Mouse (Mus musculus) lung, postnatal 14 days (tissue): ENCODE measurements around the gene Slc25a22.
A peak's percentile ranks its signal among the peaks of the same experiment; 100 is the strongest.
"Not testable (repeated sequence)": the region's sequence is repeated elsewhere in the genome, so short reads cannot be mapped to it uniquely, and the experiment has no call there.

Experiments used
- DNase-seq: peaks from one replicate; pipeline ENCODE4 v3.0.0; 2021

The Slc25a22 gene

DNA sequence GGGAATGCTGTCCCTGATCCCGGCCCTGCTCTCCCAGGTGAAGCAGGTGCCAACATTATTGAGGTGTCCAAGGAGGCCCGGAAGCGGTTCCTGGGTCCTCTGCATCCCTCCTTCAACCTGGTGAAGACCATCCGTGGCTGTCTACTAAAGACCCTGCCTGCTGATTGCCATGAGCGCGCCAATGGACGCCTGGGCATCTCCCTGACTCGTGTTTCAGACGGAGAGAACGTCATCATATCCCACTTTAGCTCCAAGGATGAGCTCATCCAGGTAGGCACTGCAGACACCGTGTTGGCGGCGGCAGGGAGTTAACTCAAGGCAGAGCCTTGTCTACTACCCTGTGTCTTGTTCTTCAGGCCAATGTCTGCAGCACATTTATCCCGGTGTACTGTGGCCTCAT, 19.5 kb upstream of the Slc25a22 start:
- DNase-seq, result no peak

GRCm38 (mm10) chr7:141456739-141457138, 19.0 kb upstream of the Slc25a22 start:
- no peak for DNase-seq

GRCm38 (mm10) chr7:141455610-141456314, 18.1 kb upstream of the Slc25a22 start:
- peak; percentile 83 for DNase-seq

DNA sequence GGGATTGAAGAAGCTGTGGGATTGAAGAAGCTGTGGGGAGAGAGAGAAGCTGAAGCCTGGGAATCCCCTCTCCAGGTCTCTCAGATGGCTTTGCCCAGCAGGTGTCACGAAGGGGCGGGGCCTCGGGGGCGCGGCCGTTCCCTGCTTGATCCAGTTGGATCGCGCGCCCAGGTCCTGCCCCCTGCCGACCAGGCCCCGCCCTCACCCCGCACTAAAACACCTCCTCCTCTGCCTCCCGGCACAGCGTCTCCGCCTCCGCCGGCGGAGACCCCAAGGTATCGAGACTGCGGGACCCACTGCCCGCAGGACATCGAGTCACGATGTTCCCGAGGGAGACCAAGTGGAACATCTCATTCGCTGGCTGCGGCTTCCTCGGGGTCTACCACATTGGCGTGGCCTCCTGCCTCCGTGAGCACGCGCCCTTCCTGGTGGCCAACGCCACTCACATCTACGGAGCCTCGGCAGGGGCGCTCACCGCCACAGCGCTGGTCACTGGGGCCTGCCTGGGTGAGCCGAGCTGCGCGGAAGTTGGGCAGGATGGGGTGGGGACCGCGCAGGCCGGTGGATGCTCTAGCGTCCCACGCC, 17.4 kb upstream of the Slc25a22 start, which contains the start of gene Pnpla2:
Gene Pnpla2 (plus strand): TSS at position 232 of the 585 bp plus-strand sequence.
- peak; percentile 98 for DNase-seq

- no peak for DNase-seq
Observed at GRCm38 (mm10) chr7:141453636-141454035, 15.9 kb upstream of the Slc25a22 start.

DNA sequence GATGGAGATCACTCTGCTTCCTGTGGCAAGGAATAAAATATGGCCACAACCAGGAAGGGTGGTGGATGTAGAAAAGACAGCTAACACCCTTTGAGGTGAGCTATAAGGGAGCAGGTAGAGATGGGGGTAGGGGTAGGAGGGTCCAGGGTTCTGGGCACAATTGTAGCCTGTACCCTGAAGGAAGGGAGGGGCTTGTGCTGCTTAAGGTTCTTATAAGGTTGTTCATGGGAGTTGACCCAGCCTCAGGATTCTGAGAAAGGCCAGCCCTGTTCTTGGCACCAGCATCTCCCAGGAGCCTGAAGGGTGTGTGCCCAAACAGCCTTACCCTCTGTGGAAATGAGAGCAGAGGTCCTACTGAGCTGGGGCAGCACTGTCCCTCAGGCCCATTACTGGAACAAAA, 14.2 kb upstream of the Slc25a22 start:
- no peak for DNase-seq

GRCm38 (mm10) chr7:141447110-141447991, 9.7 kb upstream of the Slc25a22 start, which contains the start of gene Rplp2:
Gene Rplp2 (plus strand): TSS chr7:141447370.
- DNase-seq, result peak; percentile 92

GRCm38 (mm10) chr7:141446374-141446773, 8.7 kb upstream of the Slc25a22 start:
- not testable (repeated sequence) for DNase-seq

DNA sequence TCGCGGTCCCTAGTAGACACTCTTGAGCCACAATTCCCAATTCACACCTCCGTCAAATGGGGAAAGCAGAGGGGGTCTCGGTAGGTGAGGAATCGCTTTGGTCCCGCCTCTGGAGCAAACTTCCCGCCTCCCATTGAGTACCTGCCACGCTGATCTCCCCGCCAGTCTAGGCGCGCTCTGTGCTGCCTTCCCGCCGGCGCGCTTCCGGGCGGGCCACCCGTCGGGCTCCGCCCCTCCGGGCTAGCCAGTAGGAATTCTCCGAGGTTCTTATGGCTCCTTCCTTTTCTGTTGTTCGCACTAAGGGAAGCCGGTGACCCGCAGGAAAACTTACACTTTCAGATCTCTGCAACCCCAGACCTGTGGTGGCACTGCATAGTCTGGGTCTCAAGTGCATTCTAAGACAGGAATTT, 6.1 kb upstream of the Slc25a22 start, which contains the start of gene Pidd1:
Gene Pidd1 (minus strand): TSS at position 198 of the 410 bp plus-strand sequence.
- peak; percentile 69 for DNase-seq

DNA sequence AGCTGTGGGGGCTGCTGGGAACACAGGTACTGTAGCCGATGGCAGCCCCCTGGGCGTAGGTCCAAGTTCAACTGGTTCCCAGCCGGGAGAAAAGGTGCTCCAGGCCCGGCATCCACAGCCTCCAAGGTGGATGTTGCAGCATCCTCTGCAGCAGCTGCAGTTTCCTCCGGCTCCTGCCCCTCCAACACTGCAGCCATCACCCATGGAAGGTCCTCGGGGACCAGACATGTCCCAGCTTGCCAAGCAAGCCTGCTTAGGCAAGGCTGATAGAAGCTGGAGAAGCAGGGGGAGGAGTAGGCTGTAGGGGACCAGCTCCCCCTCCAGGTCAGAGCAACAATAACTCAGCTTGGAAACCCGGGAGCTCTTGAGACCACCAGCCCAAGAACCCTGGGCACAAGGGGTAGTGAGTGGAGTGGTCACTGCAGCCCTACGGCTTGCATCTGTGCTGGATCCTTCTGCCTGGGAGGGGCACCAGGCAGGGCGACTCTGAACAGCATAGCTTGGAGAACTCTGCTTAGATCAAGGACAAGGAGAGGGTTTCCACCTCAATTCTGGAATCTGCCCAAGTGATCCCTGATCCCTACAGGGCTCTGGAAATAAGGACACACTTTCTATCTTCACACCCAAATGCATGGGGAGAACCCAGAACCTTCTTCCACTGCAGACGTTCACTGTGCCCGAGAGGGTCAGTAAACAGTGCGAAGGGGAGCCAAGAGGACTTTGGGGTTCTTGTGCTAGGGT, 5.6 kb upstream of the Slc25a22 start:
- DNase-seq, result no peak

DNA sequence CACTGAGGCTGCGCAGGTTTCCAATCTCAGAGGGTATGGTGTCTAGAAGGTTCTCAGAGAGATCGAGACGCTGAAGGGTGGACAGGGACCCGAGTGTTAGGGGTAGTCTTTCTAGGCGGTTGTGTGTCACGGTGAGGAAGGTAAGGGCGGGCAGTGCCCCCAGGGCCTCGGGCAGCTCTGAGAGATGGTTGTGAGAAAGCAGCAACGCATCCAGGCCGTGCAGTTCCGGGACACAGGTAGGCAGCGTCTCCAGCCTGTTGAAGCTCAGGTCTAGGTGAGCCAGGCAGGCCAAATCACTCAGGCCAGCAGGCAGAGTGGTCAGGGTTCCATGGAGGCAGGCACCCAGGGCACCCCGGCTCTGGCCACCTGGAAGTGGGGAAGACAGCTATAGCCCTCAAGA, 4.5 kb upstream of the Slc25a22 start:
- DNase-seq, result no peak

DNA sequence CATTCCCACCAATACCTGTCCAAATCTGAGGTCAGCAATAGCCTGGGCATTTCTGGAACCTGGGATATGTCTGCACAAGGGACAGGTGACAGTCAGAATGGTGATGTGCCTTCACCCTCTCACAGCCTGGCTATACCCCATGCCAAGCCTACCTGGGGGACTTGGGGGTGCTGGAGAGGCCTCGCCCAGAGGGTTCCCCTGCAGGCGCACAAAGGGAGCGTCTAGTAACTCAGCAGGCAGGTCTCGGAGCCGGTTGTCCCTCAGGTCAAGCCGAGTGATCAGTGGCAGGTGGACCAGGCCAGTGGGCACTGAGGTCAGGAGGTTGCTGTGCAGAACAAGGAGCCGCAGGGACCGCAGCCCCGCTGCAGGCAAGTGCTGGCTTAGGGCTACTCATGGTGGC, 3.8 kb upstream of the Slc25a22 start:
- no peak for DNase-seq

- DNase-seq, result peak; percentile 78
Observed at GRCm38 (mm10) chr7:141440613-141441012, 2.9 kb upstream of the Slc25a22 start.

GRCm38 (mm10) chr7:141439811-141440210, 2.1 kb upstream of the Slc25a22 start:
- DNase-seq, result no peak

DNA sequence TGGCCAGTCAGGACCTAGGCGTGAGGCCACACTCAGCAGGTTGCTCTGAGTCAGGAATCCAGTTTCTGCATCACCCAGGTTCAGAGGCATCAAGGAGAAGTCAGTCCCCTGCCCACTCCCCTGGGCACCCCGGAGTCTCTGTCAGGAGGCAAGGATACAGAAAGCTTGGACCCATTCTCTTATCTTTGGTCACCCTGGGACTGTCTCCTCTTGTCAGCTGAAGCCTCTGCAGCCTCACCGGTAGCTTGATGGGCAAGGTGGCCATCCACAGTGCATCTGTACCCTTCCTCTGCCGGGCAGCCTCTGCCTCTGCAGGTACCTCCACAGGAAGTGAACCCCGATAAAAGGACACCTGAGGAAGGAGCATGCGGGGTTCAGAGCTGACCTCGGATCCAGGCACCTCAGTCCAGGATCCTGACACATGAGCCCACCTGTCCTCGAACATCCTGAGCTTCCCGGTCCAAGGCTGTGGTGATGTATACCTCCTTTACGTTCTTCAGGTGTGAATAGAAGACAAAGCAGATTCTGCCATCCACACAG, 1.5 kb upstream of the Slc25a22 start:
- DNase-seq, result no peak

DNA sequence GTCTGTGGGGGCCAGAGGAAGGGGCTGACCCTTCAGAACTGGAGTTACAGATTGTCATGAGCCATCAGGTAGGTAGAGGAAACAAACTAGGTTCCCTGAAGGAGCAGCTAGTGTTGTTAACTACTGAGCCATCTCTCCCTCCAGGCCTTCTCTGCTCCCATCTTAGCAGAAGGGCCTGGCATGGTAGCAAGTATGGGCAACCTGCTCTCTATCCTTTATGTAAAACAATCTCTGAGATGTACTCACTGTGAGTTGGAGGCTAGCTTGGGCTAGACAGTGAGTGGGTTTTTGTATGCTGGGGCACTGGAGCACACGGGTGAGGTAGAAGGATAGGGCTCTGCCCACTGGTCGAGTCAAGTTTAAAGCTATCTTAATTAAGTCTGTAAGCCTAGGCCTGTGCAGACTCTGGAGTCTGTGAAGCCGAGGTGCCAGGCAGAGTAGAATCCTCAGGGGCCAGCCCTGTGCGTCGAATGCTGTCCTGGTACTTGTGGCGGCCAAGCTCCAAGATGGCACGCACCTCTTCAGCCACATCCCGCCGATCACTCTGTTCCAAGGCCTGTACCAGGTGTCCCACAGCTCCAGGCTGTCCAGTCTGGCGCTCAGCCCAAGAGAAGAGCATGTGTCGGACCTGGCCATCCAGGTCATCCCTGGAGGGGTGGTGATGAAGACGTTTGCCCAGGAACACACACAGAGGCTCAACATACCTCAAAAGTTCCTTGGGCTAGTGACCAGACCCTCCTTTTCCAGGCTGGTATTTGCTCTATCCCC, 693 bp upstream of the Slc25a22 start:
- no peak for DNase-seq

- no peak for DNase-seq
Observed at GRCm38 (mm10) chr7:141436523-141436892, 1.2 kb downstream of the Slc25a22 start.

DNA sequence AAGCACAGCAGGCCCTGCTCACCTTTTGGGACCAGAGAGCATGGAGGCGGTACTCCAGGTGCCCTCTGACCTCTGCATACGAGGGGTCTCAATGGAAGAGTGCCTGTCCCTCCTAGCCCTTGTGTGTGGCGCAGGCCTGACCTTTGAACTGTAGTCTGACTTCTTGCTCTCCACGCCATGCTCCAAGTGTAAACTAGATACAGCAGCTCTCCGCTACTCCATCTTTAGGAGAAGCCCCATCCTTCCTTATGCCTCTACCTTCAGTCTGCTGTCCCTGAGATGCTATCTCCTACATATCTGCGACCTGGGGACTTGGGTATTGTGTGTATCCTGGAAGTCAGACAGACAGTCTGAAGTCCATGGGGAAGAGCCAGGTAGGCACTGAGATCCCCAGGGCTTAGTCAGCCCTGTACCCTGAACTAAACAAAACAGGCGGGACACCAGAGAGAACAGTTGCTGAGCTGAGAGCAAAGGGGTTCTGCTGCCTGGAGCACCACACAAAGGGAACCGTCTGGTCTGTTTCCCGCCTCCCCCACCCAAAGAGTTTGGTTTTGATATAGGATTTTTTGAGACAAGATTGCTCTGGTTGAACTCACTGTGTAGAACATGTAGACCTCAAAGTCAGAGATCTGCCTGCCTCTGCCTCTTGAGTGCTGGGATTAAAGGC, 1.7 kb downstream of the Slc25a22 start:
- no peak for DNase-seq

GRCm38 (mm10) chr7:141435129-141435855, 2.4 kb downstream of the Slc25a22 start:
- peak; percentile 64 for DNase-seq

- peak; percentile 25 for DNase-seq
Observed at GRCm38 (mm10) chr7:141434464-141434863, 3.2 kb downstream of the Slc25a22 start.
